Mouse (Mus musculus): ENCODE measurements at regions not wholly inside any gene's neighbourhood (a gene's known extent, or its start where the extent isn't known, plus 50 kb on each side); places are given as distances from the start of the nearest gene placed in this dataset.

GRCm38 (mm10) chr1:72082366-72082765, 129.7 kb downstream of the Mreg start:
- ATAC-seq = no peak
- no peak overlapping the region for H3K9ac ChIP-seq (ENCODE audit: low read depth, low read length)
- no peaks in the 10 kb centered on the region for H3K36me3 ChIP-seq (ENCODE audit: control insufficient read depth, insufficient read depth, low read length)
- H3K4me1 ChIP-seq (ENCODE audit: control insufficient read depth, insufficient read depth, low read length) = no peaks in the 10 kb centered on the region
- H3K27me3 ChIP-seq (replicated peaks; ENCODE audit: control insufficient read depth, insufficient read depth, low read length) = no peaks in the 10 kb centered on the region
- H3K27ac ChIP-seq (ENCODE audit: low read length) = no peak overlapping the region
- no peak overlapping the region for H3K4me3 ChIP-seq (ENCODE audit: low read length)
- H3K4me2 ChIP-seq (ENCODE audit: low read depth, low read length) = no peak overlapping the region
- H3K9me3 ChIP-seq (ENCODE audit: control insufficient read depth, low read length) = no peaks in the 10 kb centered on the region
- 76% methylated on average over 4 of the region's 4 CpGs for WGBS

GRCm38 (mm10) chr1:72081811-72082210, 130.3 kb downstream of the Mreg start:
- no peak for ATAC-seq
- no peaks in the 10 kb centered on the region for H3K4me1 ChIP-seq (ENCODE audit: control insufficient read depth, insufficient read depth, low read length)
- H3K4me2 ChIP-seq (ENCODE audit: low read depth, low read length) = no peak overlapping the region
- WGBS = 69% methylated on average over 5 of the region's 5 CpGs
- H3K9ac ChIP-seq (ENCODE audit: low read depth, low read length) = no peak overlapping the region
- H3K27me3 ChIP-seq (replicated peaks; ENCODE audit: control insufficient read depth, insufficient read depth, low read length) = no peaks in the 10 kb centered on the region
- H3K9me3 ChIP-seq (ENCODE audit: control insufficient read depth, low read length) = no peaks in the 10 kb centered on the region
- H3K4me3 ChIP-seq (ENCODE audit: low read length) = no peak overlapping the region
- H3K36me3 ChIP-seq (ENCODE audit: control insufficient read depth, insufficient read depth, low read length) = no peaks in the 10 kb centered on the region
- no peak overlapping the region for H3K27ac ChIP-seq (ENCODE audit: low read length)

GRCm38 (mm10) chr1:72078926-72079550, 133.1 kb downstream of the Mreg start:
- ATAC-seq = no peak
- 68% methylated on average over 7 of the region's 7 CpGs for WGBS

GRCm38 (mm10) chr1:72076341-72076740, 135.8 kb downstream of the Mreg start:
- no peaks in the 10 kb centered on the region for H3K9me3 ChIP-seq (ENCODE audit: control insufficient read depth, low read length)
- H3K27ac ChIP-seq (ENCODE audit: low read length) = no peak overlapping the region
- no peaks in the 10 kb centered on the region for H3K27me3 ChIP-seq (replicated peaks; ENCODE audit: control insufficient read depth, insufficient read depth, low read length)
- no peak overlapping the region for H3K4me3 ChIP-seq (ENCODE audit: low read length)
- H3K36me3 ChIP-seq (ENCODE audit: control insufficient read depth, insufficient read depth, low read length) = no peaks in the 10 kb centered on the region
- WGBS = 16% methylated on average over 1 of the region's 1 CpGs
- no peak overlapping the region for H3K9ac ChIP-seq (ENCODE audit: low read depth, low read length)
- no peak for ATAC-seq
- H3K4me1 ChIP-seq (ENCODE audit: control insufficient read depth, insufficient read depth, low read length) = no peaks in the 10 kb centered on the region
- H3K4me2 ChIP-seq (ENCODE audit: low read depth, low read length) = no peak overlapping the region

More at GRCm38 (mm10) chr1:72078926-72079550, 133.1 kb downstream of the Mreg start:
- no peaks in the 10 kb centered on the region for H3K9me3 ChIP-seq (ENCODE audit: control insufficient read depth, low read length)
- no peak overlapping the region for H3K27ac ChIP-seq (ENCODE audit: low read length)
- H3K27me3 ChIP-seq (replicated peaks; ENCODE audit: control insufficient read depth, insufficient read depth, low read length) = no peaks in the 10 kb centered on the region
- H3K36me3 ChIP-seq (ENCODE audit: control insufficient read depth, insufficient read depth, low read length) = no peaks in the 10 kb centered on the region
- H3K9ac ChIP-seq (ENCODE audit: low read depth, low read length) = no peak overlapping the region
- H3K4me3 ChIP-seq (ENCODE audit: low read length) = no peak overlapping the region
- no peaks in the 10 kb centered on the region for H3K4me1 ChIP-seq (ENCODE audit: control insufficient read depth, insufficient read depth, low read length)
- no peak overlapping the region for H3K4me2 ChIP-seq (ENCODE audit: low read depth, low read length)

GRCm38 (mm10) chr1:72075464-72075863, 136.6 kb downstream of the Mreg start:
- H3K9ac ChIP-seq (ENCODE audit: low read depth, low read length) = no peak overlapping the region
- H3K4me2 ChIP-seq (ENCODE audit: low read depth, low read length) = no peak overlapping the region
- H3K36me3 ChIP-seq (ENCODE audit: control insufficient read depth, insufficient read depth, low read length) = no peaks in the 10 kb centered on the region
- no peaks in the 10 kb centered on the region for H3K4me1 ChIP-seq (ENCODE audit: control insufficient read depth, insufficient read depth, low read length)
- 83% methylated on average over 2 of the region's 2 CpGs for WGBS
- no peaks in the 10 kb centered on the region for H3K27me3 ChIP-seq (replicated peaks; ENCODE audit: control insufficient read depth, insufficient read depth, low read length)
- no peak overlapping the region for H3K4me3 ChIP-seq (ENCODE audit: low read length)
- no peak overlapping the region for H3K27ac ChIP-seq (ENCODE audit: low read length)
- ATAC-seq = no peak
- H3K9me3 ChIP-seq (ENCODE audit: control insufficient read depth, low read length) = no peaks in the 10 kb centered on the region

GRCm38 (mm10) chr1:72073245-72073644, 138.9 kb downstream of the Mreg start:
- no peak overlapping the region for H3K4me2 ChIP-seq (ENCODE audit: low read depth, low read length)
- H3K9me3 ChIP-seq (ENCODE audit: control insufficient read depth, low read length) = no peaks in the 10 kb centered on the region

GRCm38 (mm10) chr1:72070489-72070888, 141.6 kb downstream of the Mreg start:
- H3K9ac ChIP-seq (ENCODE audit: low read depth, low read length) = no peak overlapping the region
- ATAC-seq = no peak
- no peak overlapping the region for H3K4me2 ChIP-seq (ENCODE audit: low read depth, low read length)
- H3K27ac ChIP-seq (ENCODE audit: low read length) = no peak overlapping the region
- H3K4me3 ChIP-seq (ENCODE audit: low read length) = no peak overlapping the region
- 51% methylated on average over 5 of the region's 5 CpGs for WGBS
- H3K9me3 ChIP-seq (ENCODE audit: control insufficient read depth, low read length) = no peaks in the 10 kb centered on the region
- H3K36me3 ChIP-seq (ENCODE audit: control insufficient read depth, insufficient read depth, low read length) = no peaks in the 10 kb centered on the region
- H3K27me3 ChIP-seq (replicated peaks; ENCODE audit: control insufficient read depth, insufficient read depth, low read length) = no peaks in the 10 kb centered on the region
- no peaks in the 10 kb centered on the region for H3K4me1 ChIP-seq (ENCODE audit: control insufficient read depth, insufficient read depth, low read length)

More at GRCm38 (mm10) chr1:72073245-72073644, 138.9 kb downstream of the Mreg start:
- Histone ChIP-seq H3K36me3 (ENCODE audit: control insufficient read depth, insufficient read depth, low read length) (no peaks in the 10 kb centered on the region), H3K4me1 (ENCODE audit: control insufficient read depth, insufficient read depth, low read length) (no peaks in the 10 kb centered on the region), H3K9ac (ENCODE audit: low read depth, low read length) (no peak overlapping the region), H3K27me3 (replicated peaks; ENCODE audit: control insufficient read depth, insufficient read depth, low read length) (no peaks in the 10 kb centered on the region), H3K27ac (ENCODE audit: low read length) (no peak overlapping the region), H3K4me3 (ENCODE audit: low read length) (no peak overlapping the region)
- 84% methylated on average over 4 of the region's 4 CpGs for WGBS
- ATAC-seq = no peak

GRCm38 (mm10) chr1:72069056-72069455, 143.1 kb downstream of the Mreg start:
- Histone ChIP-seq H3K4me1 (ENCODE audit: control insufficient read depth, insufficient read depth, low read length) (no peaks in the 10 kb centered on the region), H3K9ac (ENCODE audit: low read depth, low read length) (no peak overlapping the region), H3K4me2 (ENCODE audit: low read depth, low read length) (no peak overlapping the region), H3K9me3 (ENCODE audit: control insufficient read depth, low read length) (no peaks in the 10 kb centered on the region), H3K27me3 (replicated peaks; ENCODE audit: control insufficient read depth, insufficient read depth, low read length) (no peaks in the 10 kb centered on the region), H3K36me3 (ENCODE audit: control insufficient read depth, insufficient read depth, low read length) (no peaks in the 10 kb centered on the region), H3K27ac (ENCODE audit: low read length) (no peak overlapping the region), H3K4me3 (ENCODE audit: low read length) (no peak overlapping the region)
- WGBS = 70% methylated on average over 4 of the region's 4 CpGs
- ATAC-seq = no peak

GRCm38 (mm10) chr1:72065090-72065489, 147.0 kb downstream of the Mreg start:
- Histone ChIP-seq H3K36me3 (ENCODE audit: control insufficient read depth, insufficient read depth, low read length) (no peaks in the 10 kb centered on the region), H3K4me2 (ENCODE audit: low read depth, low read length) (0 out of 2 replicates have a peak overlapping the region, but pooled peaks have one; percentile 17), H3K27ac (ENCODE audit: low read length) (no peak overlapping the region), H3K27me3 (replicated peaks; ENCODE audit: control insufficient read depth, insufficient read depth, low read length) (no peaks in the 10 kb centered on the region), H3K9ac (ENCODE audit: low read depth, low read length) (no peak overlapping the region), H3K9me3 (ENCODE audit: control insufficient read depth, low read length) (no peaks in the 10 kb centered on the region), H3K4me1 (ENCODE audit: control insufficient read depth, insufficient read depth, low read length) (no peaks in the 10 kb centered on the region), H3K4me3 (ENCODE audit: low read length) (no peak overlapping the region)
- 42% methylated on average over 13 of the region's 13 CpGs for WGBS
- ATAC-seq = no peak

- Histone ChIP-seq H3K36me3 (ENCODE audit: control insufficient read depth, insufficient read depth, low read length) (no peaks in the 10 kb centered on the region), H3K9ac (ENCODE audit: low read depth, low read length) (no peak overlapping the region), H3K27ac (ENCODE audit: low read length) (no peak overlapping the region), H3K9me3 (ENCODE audit: control insufficient read depth, low read length) (no peaks in the 10 kb centered on the region), H3K4me1 (ENCODE audit: control insufficient read depth, insufficient read depth, low read length) (no peaks in the 10 kb centered on the region), H3K27me3 (replicated peaks; ENCODE audit: control insufficient read depth, insufficient read depth, low read length) (no peaks in the 10 kb centered on the region), H3K4me2 (ENCODE audit: low read depth, low read length) (no peak overlapping the region), H3K4me3 (ENCODE audit: low read length) (no peak overlapping the region)
- no peak for ATAC-seq
- 65% methylated on average over 5 of the region's 5 CpGs for WGBS
Measured at GRCm38 (mm10) chr1:72060393-72060792, 151.7 kb downstream of the Mreg start.
